Mouse (Mus musculus): ENCODE measurements at regions not wholly inside any gene's neighbourhood (a gene's known extent, or its start where the extent isn't known, plus 50 kb on each side); places are given as distances from the start of the nearest gene placed in this dataset.

- no peak overlapping the region for H3K4me3 ChIP-seq
- H3K4me2 ChIP-seq (replicated peaks) = no peak overlapping the region
- H3K9me3 ChIP-seq (replicated peaks) = no peaks in the 10 kb centered on the region
- H3K9ac ChIP-seq = no peak overlapping the region
- H3K27ac ChIP-seq = peak overlapping the region; percentile 13; the same call in 1 of the 2 replicates
- peaks cover 20% of the 10 kb centered on the region for H3K4me1 ChIP-seq
- WGBS = 43% methylated on average over 10 of the region's 10 CpGs
- H3K36me3 ChIP-seq = no peaks in the 10 kb centered on the region
- peaks cover 8% of the 10 kb centered on the region; the same call in 1 of the 2 replicates for H3K27me3 ChIP-seq
- no peak for ATAC-seq (ENCODE audit: low FRiP score)
These were observed 71.4 kb downstream of the 2410131K14Rik start for GRCm38 (mm10) chr5:118316310-118317017.

GRCm38 (mm10) chr5:118318073-118318472 lies 73.0 kb downstream of the 2410131K14Rik start:
- no peak overlapping the region for H3K9ac ChIP-seq
- no peak overlapping the region for H3K4me2 ChIP-seq (replicated peaks)
- H3K4me3 ChIP-seq = no peak overlapping the region
- H3K27me3 ChIP-seq = peaks cover 8% of the 10 kb centered on the region; the same call in 1 of the 2 replicates
- peaks cover 34% of the 10 kb centered on the region for H3K4me1 ChIP-seq
- H3K27ac ChIP-seq = no peak overlapping the region
- ATAC-seq (ENCODE audit: low FRiP score) = no peak
- no peaks in the 10 kb centered on the region for H3K9me3 ChIP-seq (replicated peaks)
- WGBS = 61% methylated on average over 5 of the region's 5 CpGs
- H3K36me3 ChIP-seq = no peaks in the 10 kb centered on the region

- H3K4me3 ChIP-seq = no peak overlapping the region
- no peaks in the 10 kb centered on the region for H3K9me3 ChIP-seq (replicated peaks)
- H3K9ac ChIP-seq = no peak overlapping the region
- WGBS = 13% methylated on average over 13 of the region's 15 CpGs
- no peak for ATAC-seq (ENCODE audit: low FRiP score)
- no peak overlapping the region for H3K27ac ChIP-seq
- H3K36me3 ChIP-seq = no peaks in the 10 kb centered on the region
- H3K4me1 ChIP-seq = peaks cover 34% of the 10 kb centered on the region
- peak overlapping the region; percentile 28 for H3K4me2 ChIP-seq (replicated peaks)
- peaks cover 8% of the 10 kb centered on the region; the same call in 1 of the 2 replicates for H3K27me3 ChIP-seq
These were observed 73.9 kb downstream of the 2410131K14Rik start for GRCm38 (mm10) chr5:118318883-118319282.

GRCm38 (mm10) chr5:118321719-118322455 lies 76.9 kb downstream of the 2410131K14Rik start:
- H3K4me1 ChIP-seq = peaks cover 35% of the 10 kb centered on the region
- H3K4me3 ChIP-seq = no peak overlapping the region
- peak overlapping the region; percentile 77 for H3K27ac ChIP-seq
- 20% methylated on average over 18 of the region's 18 CpGs for WGBS
- no peak overlapping the region for H3K4me2 ChIP-seq (replicated peaks)
- no peaks in the 10 kb centered on the region for H3K36me3 ChIP-seq
- H3K27me3 ChIP-seq = peaks cover 8% of the 10 kb centered on the region; the same call in 1 of the 2 replicates
- H3K9me3 ChIP-seq (replicated peaks) = 0 out of 2 replicates have a peak, but pooled peaks cover 2% of the 10 kb centered on the region
- peak; percentile 64 for ATAC-seq (ENCODE audit: low FRiP score)
- H3K9ac ChIP-seq = no peak overlapping the region

GRCm38 (mm10) chr5:118323151-118323550 lies 78.1 kb downstream of the 2410131K14Rik start:
- ATAC-seq (ENCODE audit: low FRiP score) = no peak
- no peak overlapping the region for H3K9ac ChIP-seq
- WGBS = 88% methylated on average over 2 of the region's 2 CpGs

GRCm38 (mm10) chr5:118326837-118327541 lies 82.0 kb downstream of the 2410131K14Rik start:
- Histone ChIP-seq H3K27me3 (0 out of 2 replicates have a peak, but pooled peaks cover 3% of the 10 kb centered on the region), H3K4me2 (replicated peaks) (peak overlapping the region; percentile 48), H3K4me3 (no peak overlapping the region), H3K36me3 (no peaks in the 10 kb centered on the region), H3K27ac (peak overlapping the region; percentile 66; the same call in 1 of the 2 replicates), H3K9me3 (replicated peaks) (0 out of 2 replicates have a peak, but pooled peaks cover 2% of the 10 kb centered on the region), H3K4me1 (peaks cover 39% of the 10 kb centered on the region), H3K9ac (0 out of 2 replicates have a peak overlapping the region, but pooled peaks have one; percentile 23)
- ATAC-seq (ENCODE audit: low FRiP score) = peak; percentile 44; the same call in 1 of the 2 replicates
- under 1% methylated on average over 18 of the region's 18 CpGs for WGBS

More at GRCm38 (mm10) chr5:118323151-118323550, 78.1 kb downstream of the 2410131K14Rik start:
- Histone ChIP-seq H3K4me1 (peaks cover 39% of the 10 kb centered on the region), H3K4me3 (no peak overlapping the region), H3K27me3 (peaks cover 8% of the 10 kb centered on the region; the same call in 1 of the 2 replicates), H3K4me2 (replicated peaks) (no peak overlapping the region), H3K9me3 (replicated peaks) (0 out of 2 replicates have a peak, but pooled peaks cover 2% of the 10 kb centered on the region), H3K36me3 (no peaks in the 10 kb centered on the region), H3K27ac (no peak overlapping the region; the same call in 1 of the 2 replicates)

GRCm38 (mm10) chr5:118327961-118328712 lies 83.1 kb downstream of the 2410131K14Rik start:
- Histone ChIP-seq H3K27ac (peak overlapping the region; percentile 46), H3K36me3 (no peaks in the 10 kb centered on the region), H3K4me1 (peaks cover 37% of the 10 kb centered on the region), H3K4me3 (peak overlapping the region; percentile 12; the same call in 1 of the 2 replicates), H3K4me2 (replicated peaks) (peak overlapping the region; percentile 47), H3K27me3 (peaks cover 3% of the 10 kb centered on the region; the same call in 1 of the 2 replicates), H3K9me3 (replicated peaks) (0 out of 2 replicates have a peak, but pooled peaks cover 2% of the 10 kb centered on the region), H3K9ac (no peak overlapping the region)
- no peak for ATAC-seq (ENCODE audit: low FRiP score)
- 4% methylated on average over 28 of the region's 28 CpGs for WGBS

- H3K4me3 ChIP-seq = no peak overlapping the region
- no peak overlapping the region for H3K9ac ChIP-seq
- no peak overlapping the region for H3K27ac ChIP-seq
- peaks cover 3% of the 10 kb centered on the region; the same call in 1 of the 2 replicates for H3K27me3 ChIP-seq
- no peaks in the 10 kb centered on the region for H3K36me3 ChIP-seq
- no peak overlapping the region for H3K4me2 ChIP-seq (replicated peaks)
- 0 out of 2 replicates have a peak, but pooled peaks cover 2% of the 10 kb centered on the region for H3K9me3 ChIP-seq (replicated peaks)
- no peak for ATAC-seq (ENCODE audit: low FRiP score)
- H3K4me1 ChIP-seq = peaks cover 37% of the 10 kb centered on the region
- WGBS = 85% methylated on average over 5 of the region's 5 CpGs
These were observed 84.1 kb downstream of the 2410131K14Rik start for GRCm38 (mm10) chr5:118329143-118329542.

- no peaks in the 10 kb centered on the region for H3K36me3 ChIP-seq
- H3K4me3 ChIP-seq = no peak overlapping the region
- peak overlapping the region; percentile 9; the same call in 1 of the 2 replicates for H3K27ac ChIP-seq
- H3K4me2 ChIP-seq (replicated peaks) = peak overlapping the region; percentile 57
- peak; percentile 51 for ATAC-seq (ENCODE audit: low FRiP score)
- 0 out of 2 replicates have a peak overlapping the region, but pooled peaks have one; percentile 46 for H3K9ac ChIP-seq
- H3K4me1 ChIP-seq = peaks cover 37% of the 10 kb centered on the region
- no peaks in the 10 kb centered on the region for H3K9me3 ChIP-seq (replicated peaks)
- peaks cover 3% of the 10 kb centered on the region; the same call in 1 of the 2 replicates for H3K27me3 ChIP-seq
- 18% methylated on average over 14 of the region's 14 CpGs for WGBS
These were observed 86.2 kb downstream of the 2410131K14Rik start for GRCm38 (mm10) chr5:118331286-118331607.

- under 1% methylated on average over 32 of the region's 32 CpGs for WGBS
- peak; percentile 80 for ATAC-seq (ENCODE audit: low FRiP score)
- peaks cover 3% of the 10 kb centered on the region; the same call in 1 of the 2 replicates for H3K27me3 ChIP-seq
- no peaks in the 10 kb centered on the region for H3K36me3 ChIP-seq
- H3K4me1 ChIP-seq = peaks cover 34% of the 10 kb centered on the region
- peak overlapping the region; percentile 57 for H3K4me2 ChIP-seq (replicated peaks)
- H3K4me3 ChIP-seq = peak overlapping the region; percentile 29
- H3K9ac ChIP-seq = peak overlapping the region; percentile 46
- H3K9me3 ChIP-seq (replicated peaks) = no peaks in the 10 kb centered on the region
- H3K27ac ChIP-seq = peak overlapping the region; percentile 79
These were observed 86.8 kb downstream of the 2410131K14Rik start for GRCm38 (mm10) chr5:118331608-118332394.

All from hindbrain, embryonic 12.5 days (tissue).